Mouse (Mus musculus): Measurements from ENCODE around the gene B230104I21Rik.

The B230104I21Rik gene

GRCm38 (mm10) chr4:154393196-154394122 lies 57.5 kb downstream of the B230104I21Rik start:
- no peak for DNase-seq (ENCODE audit: low read depth)

DNA sequence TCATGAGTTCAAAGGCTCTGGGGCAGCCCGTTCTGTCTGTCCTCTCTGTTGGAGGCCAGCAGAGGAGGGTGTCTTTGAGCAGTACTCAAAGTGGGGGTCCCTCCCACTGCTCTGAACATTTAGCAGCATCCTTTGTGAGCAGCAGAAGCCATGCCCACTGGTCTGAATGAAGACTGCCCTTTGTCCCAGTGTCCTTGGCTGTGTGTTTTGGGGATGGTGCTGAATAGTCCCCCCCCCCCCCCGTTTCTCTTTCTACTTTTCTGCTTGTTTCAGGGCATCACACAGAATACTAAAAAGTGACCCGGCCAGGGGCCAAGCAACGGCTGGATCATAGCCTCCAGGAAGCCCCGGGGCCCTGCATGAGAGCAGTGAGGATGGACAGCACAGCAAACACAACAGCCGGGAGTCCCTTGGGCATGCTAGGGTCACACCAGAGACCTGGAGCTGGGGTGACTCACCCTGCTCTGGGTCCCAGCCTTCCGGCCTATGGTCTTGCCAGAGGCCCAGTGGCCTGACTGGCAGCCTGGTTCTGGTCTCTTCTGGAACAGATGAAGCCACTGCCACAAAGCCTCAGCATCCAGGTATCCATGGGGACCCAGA lies 58.3 kb downstream of the B230104I21Rik start:
- DNase-seq (ENCODE audit: low read depth) = no peak

- DNase-seq (ENCODE audit: low read depth) = no peak
Observed at GRCm38 (mm10) chr4:154396652-154397301, 60.9 kb downstream of the B230104I21Rik start.
